Mouse (Mus musculus) olfactory bulb, adult 2 months (tissue): ENCODE data around the gene BC049715.

Experiments
- CTCF ChIP-seq: fragments of 200-500 bp; IDR thresholded peaks from 2 replicates; pipeline ENCODE4 v1.5.1; 2012; ENCODE audit warnings: low read depth, mild to moderate bottlenecking, low read length, moderate library complexity; ENCODE audit not compliant: insufficient read depth
- POLR2A ChIP-seq: fragments of 200-500 bp; IDR thresholded peaks from 2 replicates; pipeline ENCODE4 v1.6.1; 2012; ENCODE audit warnings: mild to moderate bottlenecking, low read depth, low read length, moderate library complexity; ENCODE audit not compliant: insufficient read depth

DNA sequence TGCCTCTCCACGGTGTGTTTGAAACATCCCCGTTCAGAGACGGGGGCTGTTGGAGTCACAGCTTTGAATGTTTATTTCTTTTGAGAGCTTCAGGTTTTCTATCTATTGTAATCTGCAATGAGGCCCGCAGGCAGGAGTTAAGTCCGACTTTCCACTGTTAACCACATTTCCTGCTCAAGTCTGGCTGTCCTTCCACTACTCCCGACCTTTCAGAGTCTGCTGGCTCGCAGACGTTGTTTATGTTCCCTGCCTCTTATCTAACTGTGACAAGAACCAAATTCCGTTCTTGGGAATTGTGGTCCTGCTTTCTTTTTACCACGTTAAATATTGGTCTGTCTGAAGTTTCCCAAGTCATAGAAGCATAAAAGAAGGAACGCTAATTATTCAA lies 30.4 kb downstream of the BC049715 start:
- TF ChIP-seq POLR2A (no peak), CTCF (no peak)
